Mouse (Mus musculus) CH12.LX (cell line): Measurements from ENCODE around the gene Zbtb4. TPM values are rescaled to one million over a fixed set of nuclear protein-coding genes. Genes with fewer than 3 reads are reported as not detected.
A peak's percentile ranks its signal among the peaks of the same experiment; 100 is the strongest.

ENCODE experiments used
- DNase-seq: peaks from one replicate; pipeline ENCODE4 v3.0.0-alpha.2; 2013; ENCODE audit errors: extremely low read depth
- H3K27ac ChIP-seq: 2 replicates; pipeline ENCODE4 v1.5.1; 2012; ENCODE audit warnings: low read depth, mild to moderate bottlenecking, control low read depth, moderate library complexity; ENCODE audit not compliant: insufficient read depth
- H3K27me3 ChIP-seq: replicated peaks from 2 replicates; pipeline ENCODE3; 2012; ENCODE audit warnings: inconsistent platforms
- H3K36me3 ChIP-seq, 2 experiments: replicated peaks in 1 of 2; 2 replicates each; pipeline versions ENCODE3 to v1.6.1; 2012; ENCODE audit warnings: inconsistent platforms in 1 of 2, low read length in 1 of 2, mild to moderate bottlenecking in 1 of 2, mixed read lengths in 1 of 2, moderate library complexity in 1 of 2; ENCODE audit not compliant: control insufficient read depth in 1 of 2, insufficient read depth in 1 of 2
- H3K4me1 ChIP-seq, 2 experiments: 2 replicates each; pipeline ENCODE4 v1.6.1; 2012; ENCODE audit warnings: inconsistent platforms in 1 of 2, moderate library complexity in 1 of 2; ENCODE audit not compliant: insufficient read depth in 2 of 2, control insufficient read depth in 1 of 2
- H3K4me2 ChIP-seq: 2 replicates; pipeline ENCODE4 v1.6.1; 2012; ENCODE audit warnings: low read depth, mild to moderate bottlenecking, control low read depth; ENCODE audit not compliant: poor library complexity, insufficient read depth, severe bottlenecking
- H3K4me3 ChIP-seq, 3 experiments: fragments of 150-350 bp in 1 of 3; sonication (generic) in 1 of 3; replicated peaks in 1 of 3; 2 replicates each; pipeline versions ENCODE3 to v1.5.1; 2011 to 2012; ENCODE audit warnings: low read depth in 2 of 3, low read length in 2 of 3, mild to moderate bottlenecking in 2 of 3, moderate library complexity in 2 of 3, control low read depth in 1 of 3, improper control_type of control experiment in 1 of 3, inconsistent platforms in 1 of 3, mixed read lengths in 1 of 3; ENCODE audit not compliant: poor library complexity in 1 of 3
- H3K79me2 ChIP-seq: replicated peaks from 2 replicates; pipeline ENCODE4 v1.6.1; 2012; ENCODE audit warnings: mild to moderate bottlenecking, moderate library complexity; ENCODE audit not compliant: control insufficient read depth, poor library complexity, insufficient read depth, severe bottlenecking; ENCODE audit errors: extremely low read depth
- H3K9ac ChIP-seq: 2 replicates; pipeline ENCODE4 v1.6.1; 2012; ENCODE audit warnings: low read depth, mild to moderate bottlenecking, control low read depth, moderate library complexity; ENCODE audit not compliant: insufficient read depth
- H3K9me3 ChIP-seq: replicated peaks from 2 replicates; pipeline ENCODE3; 2012; ENCODE audit warnings: low read length, inconsistent platforms, mixed read lengths
- CHD1 ChIP-seq: IDR thresholded peaks from 2 replicates; pipeline ENCODE4 v1.6.1; 2012; ENCODE audit warnings: low read depth, low read length, improper control_type of control experiment, inconsistent platforms
- CHD2 ChIP-seq: IDR thresholded peaks from 2 replicates; pipeline ENCODE4 v1.6.1; 2011; ENCODE audit warnings: low read length, improper control_type of control experiment
- CTCF ChIP-seq, 2 experiments: IDR thresholded peaks in 1 of 2; conservative IDR thresholded peaks in 1 of 2; 2 replicates each; pipeline ENCODE4 v1.5.1; 2011 to 2012; ENCODE audit warnings: low read depth in 2 of 2, low read length in 2 of 2, improper control_type of control experiment in 1 of 2, inconsistent platforms in 1 of 2, mild to moderate bottlenecking in 1 of 2, moderate library complexity in 1 of 2
- MXI1 ChIP-seq: IDR thresholded peaks from 2 replicates; pipeline ENCODE4 v1.6.1; 2011; ENCODE audit warnings: mild to moderate bottlenecking, low read depth, low read length, improper control_type of control experiment
- MYC ChIP-seq: IDR thresholded peaks from 2 replicates; pipeline ENCODE4 v1.6.1; 2011; ENCODE audit warnings: low read depth, mild to moderate bottlenecking, improper control_type of control experiment, low read length
- NELFE ChIP-seq: IDR thresholded peaks from 2 replicates; pipeline ENCODE4 v1.6.1; 2011; ENCODE audit warnings: low read depth, low read length, improper control_type of control experiment
- RAD21 ChIP-seq: IDR thresholded peaks from 2 replicates; pipeline ENCODE4 v1.6.1; 2011; ENCODE audit warnings: low read depth, mild to moderate bottlenecking, low read length, improper control_type of control experiment, moderate library complexity
- SMC3 ChIP-seq: IDR thresholded peaks from 2 replicates; pipeline ENCODE4 v1.6.1; 2011; ENCODE audit warnings: low read depth, low read length, improper control_type of control experiment
- UBTF ChIP-seq: IDR thresholded peaks from 2 replicates; pipeline ENCODE4 v1.6.1; 2012; ENCODE audit warnings: low read depth, mild to moderate bottlenecking, inconsistent platforms, low read length, improper control_type of control experiment, moderate library complexity
- dilution Hi-C: fragments of 300-500 bp; cut with MboI; formaldehyde crosslinking; loops from 2 replicates; pipeline ENCODE4 v1.14.3; 2020; ENCODE audit warnings: low sequenced_read_pairs; ENCODE audit not compliant: extremely low pct_unique_long_range_greater_than_20kb, extremely low pct_ligation_motif_present
- in situ Hi-C: fragments of 300-500 bp; cut with MboI; formaldehyde crosslinking; loops from 3 replicates; pipeline ENCODE4 v1.14.3; 2019; ENCODE audit warnings: low sequenced_read_pairs, low pct_ligation_motif_present, low pct_unique_long_range_greater_than_20kb, mixed read lengths
- polyA plus RNA-seq: library from polyadenylated mRNA; unstranded; fragments of >175 nt; gene quantifications from 2 replicates; pipeline ENCODE4 v1.2.1, GENCODE M21; 2012; ENCODE audit warnings: low read depth; ENCODE audit not compliant: insufficient read length
- total RNA-seq, 2 experiments: library from RNA; depleted of rRNA; stranded (reverse); fragments of 300-350 nt in 1 of 2; fragments of >200 nt in 1 of 2; gene quantifications; 2 replicates each; pipeline ENCODE4 v1.2.3; 2012 to 2014

The Zbtb4 gene
- total and polyA plus RNA-seq, 3 experiments, result 0.75 to 3.4 (median 2.3) TPM

DNA sequence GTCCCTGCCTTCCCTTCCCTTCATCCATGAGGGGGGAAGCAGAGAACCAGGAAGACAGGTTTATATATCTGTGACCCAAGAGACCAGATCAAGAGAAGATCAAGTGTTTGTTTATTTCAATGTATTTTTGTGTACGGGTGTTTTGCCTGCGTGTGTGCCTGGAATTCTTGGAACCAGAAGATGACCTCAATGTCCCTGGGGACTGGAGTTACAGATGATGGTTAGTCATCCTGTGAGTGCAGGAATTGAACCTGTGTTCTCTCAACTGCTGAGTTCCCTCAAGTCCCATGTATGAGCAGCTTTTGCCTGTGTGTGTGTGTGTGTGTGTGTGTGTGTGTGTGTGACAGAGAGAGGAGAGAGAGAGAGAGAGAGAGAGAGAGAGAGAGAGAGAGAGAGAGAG, 41.9 kb downstream of the Zbtb4 start:
- in situ Hi-C loops, result no loop called here
- peaks cover 14% of the 10 kb centered on the region for H3K9me3 ChIP-seq

DNA sequence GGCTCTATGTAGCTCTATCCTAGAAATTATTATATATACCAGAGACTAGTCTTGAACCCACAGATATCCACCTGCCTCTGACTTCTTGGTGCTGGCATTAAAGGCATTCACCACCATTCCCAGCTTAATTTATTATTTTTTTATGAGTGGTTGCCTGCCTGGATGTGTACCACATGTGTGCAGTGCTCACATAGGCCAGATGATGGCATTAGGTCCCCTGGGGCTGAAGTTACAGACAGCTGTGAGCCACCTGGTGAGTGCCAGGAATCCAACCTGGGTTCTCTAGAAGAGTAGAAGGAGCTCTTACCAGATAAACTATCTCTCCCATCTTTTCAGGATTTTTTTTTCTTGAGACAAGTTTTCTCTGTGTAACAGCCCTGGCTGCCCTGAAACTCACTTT, 44.6 kb downstream of the Zbtb4 start:
- Histone ChIP-seq H3K9ac (no peak overlapping the region), H3K4me3 (no peak overlapping the region), H3K9me3 (peaks cover 13% of the 10 kb centered on the region), H3K36me3 (no peaks in the 10 kb centered on the region), H3K4me2 (no peak overlapping the region), H3K79me2 (no peaks in the 10 kb centered on the region), H3K27me3 (peaks cover 72% of the 10 kb centered on the region), H3K27ac (no peak overlapping the region), H3K4me1 (no peaks in the 10 kb centered on the region)
- dilution Hi-C loops (no loop called here), in situ Hi-C loops (no loop called here)
- DNase-seq, result no peak
- TF ChIP-seq SMC3 (peak; percentile 16; the same call in 1 of the 2 replicates), RAD21 (peak; percentile 3), CTCF (conservative IDR thresholded peaks at IDR 0.05 in 1 of 2, IDR thresholded peaks at IDR 0.05 in 1 of 2; ENCODE audit: low read depth in 2 of 2, low read length in 2 of 2) (peak in 1 of 2 experiments; percentile 42; a peak in 2 of 4 replicates), CHD1 (no peak), MXI1 (no peak)

More for the DNA sequence above, 41.9 kb downstream of the Zbtb4 start:
- dilution Hi-C loops, result no loop called here
- H3K79me2 ChIP-seq, result no peaks in the 10 kb centered on the region
- TF ChIP-seq CHD2, result no peak
- TF ChIP-seq MYC, result no peak
- no peak for TF ChIP-seq NELFE
- H3K4me1 ChIP-seq, result peaks cover 3 to 19% of the 10 kb centered on the region in 2 experiments; a peak in 2 of 4 replicates
- no peak for DNase-seq
- H3K27ac ChIP-seq, result no peak overlapping the region
- H3K27me3 ChIP-seq, result peaks cover 66% of the 10 kb centered on the region
- no peaks in the 10 kb centered on the region for H3K36me3 ChIP-seq
- no peak overlapping the region for H3K4me2 ChIP-seq
- no peak overlapping the region for H3K9ac ChIP-seq
- no peak overlapping the region for H3K4me3 ChIP-seq

GRCm38 (mm10) chr11:69815155-69815554, 49.4 kb downstream of the Zbtb4 start, which contains the start of gene Gm39566:
Gm39566 (minus strand) TSS chr11:69815298.
- no peak within 1 kb of the TSS for H3K4me3 ChIP-seq
- peaks cover 9% of the 10 kb centered on the region for H3K9me3 ChIP-seq
- H3K36me3 ChIP-seq, result no peaks in the 10 kb centered on the region
- H3K4me1 ChIP-seq, result no peaks in the 10 kb centered on the region
- H3K9ac ChIP-seq, result no peak within 1 kb of the TSS
- no peak for DNase-seq
- H3K4me2 ChIP-seq, result no peak within 1 kb of the TSS
- peaks cover 80% of the 10 kb centered on the region for H3K27me3 ChIP-seq
- H3K79me2 ChIP-seq, result no peaks in the 10 kb centered on the region
- TF ChIP-seq CTCF (conservative IDR thresholded peaks at IDR 0.05 in 1 of 2, IDR thresholded peaks at IDR 0.05 in 1 of 2; ENCODE audit: low read depth in 2 of 2, low read length in 2 of 2) (peak in 1 of 2 experiments; percentile 47; a peak in 2 of 4 replicates), SMC3 (peak; percentile 29; the same call in 1 of the 2 replicates), UBTF (no peak), RAD21 (peak; percentile 7)
- no peak within 1 kb of the TSS for H3K27ac ChIP-seq
- dilution Hi-C loops (no loop called here), in situ Hi-C loops (no loop called here)
